Mouse (Mus musculus): ENCODE results near the gene Haus3.
A peak's percentile ranks its signal among the peaks of the same experiment; 100 is the strongest.

GRCm38 (mm10) chr5:34168950-34169891 is at the start of gene Haus3, which contains the start of gene Poln:
- TF ChIP-seq CTCF (IDR thresholded peaks at IDR 0.05; ENCODE audit: control insufficient read depth, insufficient read depth, insufficient replicate concordance, low read depth, low read length) = no peak
- TF ChIP-seq POLR2A (IDR thresholded peaks at IDR 0.05; ENCODE audit: control insufficient read depth, low read depth, low read length) = peak; percentile 82
